Mouse (Mus musculus) MEL (cell line): ENCODE data around the gene Fam155a. TPM values are rescaled to one million over a fixed set of nuclear protein-coding genes. Genes with fewer than 3 reads are reported as not detected.

Experiments
- DNase-seq: peaks from one replicate; pipeline ENCODE4 v3.0.0; 2011; ENCODE audit warnings: low read depth, low spot score
- H3K27ac ChIP-seq: 2 replicates; pipeline ENCODE4 v1.5.1; 2012; ENCODE audit warnings: low read depth, mild to moderate bottlenecking, control low read depth, low read length, moderate library complexity; ENCODE audit not compliant: control insufficient read depth
- H3K27me3 ChIP-seq, 2 experiments: fragments of 150-350 bp in 1 of 2; sonication (generic) in 1 of 2; 2 replicates each; pipeline ENCODE4 v1.6.1; 2012; ENCODE audit warnings: low read length in 2 of 2, mild to moderate bottlenecking in 2 of 2, improper control_type of control experiment in 1 of 2, moderate library complexity in 1 of 2; ENCODE audit not compliant: insufficient read depth in 2 of 2, control insufficient read depth in 1 of 2
- H3K36me3 ChIP-seq, 2 experiments: 2 replicates each; pipeline ENCODE4 v1.6.1; 2012 to 2014; ENCODE audit warnings: low read length in 2 of 2, improper control_type of control experiment in 1 of 2, inconsistent platforms in 1 of 2, mild to moderate bottlenecking in 1 of 2; ENCODE audit not compliant: insufficient read depth in 2 of 2, control insufficient read depth in 1 of 2
- H3K4me1 ChIP-seq, 2 experiments: fragments of 150-350 bp in 1 of 2; sonication (generic) in 1 of 2; 2 replicates each; pipeline ENCODE4 v1.6.1; 2012; ENCODE audit warnings: low read length in 2 of 2, improper control_type of control experiment in 1 of 2, mild to moderate bottlenecking in 1 of 2; ENCODE audit not compliant: insufficient read depth in 2 of 2, control insufficient read depth in 1 of 2
- H3K4me3 ChIP-seq, 2 experiments: fragments of 150-350 bp in 1 of 2; sonication (generic) in 1 of 2; 2 replicates each; pipeline ENCODE4 v1.5.1; 2012; ENCODE audit warnings: low read depth in 2 of 2, low read length in 2 of 2, mild to moderate bottlenecking in 2 of 2, moderate library complexity in 2 of 2, control low read depth in 1 of 2, improper control_type of control experiment in 1 of 2; ENCODE audit not compliant: control insufficient read depth in 1 of 2, insufficient read depth in 1 of 2
- H3K79me2 ChIP-seq: 2 replicates; pipeline ENCODE4 v1.6.1; 2012; ENCODE audit warnings: mild to moderate bottlenecking, low read length, moderate library complexity; ENCODE audit not compliant: control insufficient read depth, poor library complexity, insufficient read depth
- H3K9ac ChIP-seq: 2 replicates; pipeline ENCODE4 v1.6.1; 2012; ENCODE audit warnings: low read depth, mild to moderate bottlenecking, control low read depth, low read length, moderate library complexity; ENCODE audit not compliant: control insufficient read depth, poor library complexity, severe bottlenecking
- H3K9me3 ChIP-seq: fragments of 150-350 bp; sonication (generic); replicated peaks from 2 replicates; pipeline ENCODE4 v1.6.1; 2012; ENCODE audit warnings: mild to moderate bottlenecking, low read length, improper control_type of control experiment, moderate library complexity; ENCODE audit not compliant: insufficient read depth
- CHD1 ChIP-seq: IDR thresholded peaks from 2 replicates; pipeline ENCODE4 v1.6.1; 2012; ENCODE audit warnings: low read depth, mild to moderate bottlenecking, inconsistent platforms, low read length, improper control_type of control experiment
- CHD2 ChIP-seq: IDR thresholded peaks from 2 replicates; pipeline ENCODE4 v1.6.1; 2011; ENCODE audit warnings: low read length, improper control_type of control experiment
- CTCF ChIP-seq, 3 experiments: IDR thresholded peaks in 2 of 3; conservative IDR thresholded peaks in 1 of 3; 2 replicates each; pipeline ENCODE4 v1.5.1; 2011 to 2012; ENCODE audit warnings: low read length in 3 of 3, low read depth in 2 of 3, mild to moderate bottlenecking in 2 of 3, improper control_type of control experiment in 1 of 3, inconsistent platforms in 1 of 3, mixed read lengths in 1 of 3, moderate library complexity in 1 of 3; ENCODE audit not compliant: control insufficient read depth in 1 of 3, insufficient read depth in 1 of 3, poor library complexity in 1 of 3, severe bottlenecking in 1 of 3
- E2F4 ChIP-seq: IDR thresholded peaks from 2 replicates; pipeline ENCODE4 v1.6.1; 2011; ENCODE audit warnings: low read depth, low read length, improper control_type of control experiment, borderline replicate concordance
- ELF1 ChIP-seq: IDR thresholded peaks from 2 replicates; pipeline ENCODE4 v1.6.1; 2014; ENCODE audit warnings: low read depth, mild to moderate bottlenecking, inconsistent platforms, low read length, improper control_type of control experiment, moderate library complexity
- EP300 ChIP-seq, 2 experiments: IDR thresholded peaks; 2 replicates each; pipeline ENCODE4 v1.6.1; 2011; ENCODE audit warnings: improper control_type of control experiment in 2 of 2, low read length in 2 of 2, low read depth in 1 of 2, mild to moderate bottlenecking in 1 of 2
- ETS1 ChIP-seq: IDR thresholded peaks from 2 replicates; pipeline ENCODE4 v1.6.1; 2012; ENCODE audit warnings: low read depth, mild to moderate bottlenecking, inconsistent platforms, low read length, improper control_type of control experiment, moderate library complexity
- GATA1 ChIP-seq: IDR thresholded peaks from 2 replicates; pipeline ENCODE4 v1.6.1; 2011; ENCODE audit warnings: low read depth, low read length, improper control_type of control experiment
- HCFC1 ChIP-seq: IDR thresholded peaks from 2 replicates; pipeline ENCODE4 v1.6.1; 2012; ENCODE audit warnings: low read depth, mild to moderate bottlenecking, inconsistent platforms, low read length, improper control_type of control experiment, moderate library complexity
- JUND ChIP-seq: IDR thresholded peaks from 2 replicates; pipeline ENCODE4 v1.6.1; 2011; ENCODE audit warnings: low read depth, mild to moderate bottlenecking, improper control_type of control experiment, low read length
- MAFK ChIP-seq: IDR thresholded peaks from 2 replicates; pipeline ENCODE4 v1.6.1; 2011; ENCODE audit warnings: low read depth, mild to moderate bottlenecking, low read length, improper control_type of control experiment, borderline replicate concordance
- MEF2A ChIP-seq: IDR thresholded peaks from 2 replicates; pipeline ENCODE4 v1.6.1; 2014; ENCODE audit warnings: low read depth, mild to moderate bottlenecking, inconsistent platforms, low read length, improper control_type of control experiment; ENCODE audit not compliant: poor library complexity, insufficient replicate concordance, severe bottlenecking; ENCODE audit errors: extremely low read depth
- NRF1 ChIP-seq: IDR thresholded peaks from 2 replicates; pipeline ENCODE4 v1.6.1; 2014; ENCODE audit warnings: low read depth, mild to moderate bottlenecking, inconsistent platforms, low read length, improper control_type of control experiment, moderate library complexity; ENCODE audit not compliant: poor library complexity, insufficient read depth, severe bottlenecking
- POLR2AphosphoS2 ChIP-seq: IDR thresholded peaks from 2 replicates; pipeline ENCODE4 v1.6.1; 2011; ENCODE audit warnings: low read length, improper control_type of control experiment
- RCOR1 ChIP-seq: IDR thresholded peaks from 2 replicates; pipeline ENCODE4 v1.6.1; 2012; ENCODE audit warnings: low read depth, mild to moderate bottlenecking, inconsistent platforms, low read length, improper control_type of control experiment
- SMC3 ChIP-seq: IDR thresholded peaks from 2 replicates; pipeline ENCODE4 v1.6.1; 2011; ENCODE audit warnings: low read depth, low read length, improper control_type of control experiment
- TAL1 ChIP-seq: IDR thresholded peaks from 2 replicates; pipeline ENCODE4 v1.6.1; 2012; ENCODE audit warnings: mild to moderate bottlenecking, inconsistent platforms, low read length, moderate library complexity, mixed read lengths
- TCF12 ChIP-seq: IDR thresholded peaks from 2 replicates; pipeline ENCODE4 v1.6.1; 2014; ENCODE audit warnings: low read depth, mild to moderate bottlenecking, inconsistent platforms, low read length, improper control_type of control experiment, moderate library complexity
- USF1 ChIP-seq: IDR thresholded peaks from 2 replicates; pipeline ENCODE4 v1.6.1; 2014; ENCODE audit warnings: low read depth, mild to moderate bottlenecking, inconsistent platforms, low read length, improper control_type of control experiment, moderate library complexity
- ZC3H11A ChIP-seq: IDR thresholded peaks from 2 replicates; pipeline ENCODE4 v1.6.1; 2012; ENCODE audit warnings: low read depth, mild to moderate bottlenecking, inconsistent platforms, low read length, improper control_type of control experiment
- ZKSCAN1 ChIP-seq: IDR thresholded peaks from 2 replicates; pipeline ENCODE4 v1.6.1; 2012; ENCODE audit warnings: low read depth, mild to moderate bottlenecking, inconsistent platforms, low read length, improper control_type of control experiment, moderate library complexity
- polyA plus RNA-seq, 2 experiments: library from polyadenylated mRNA; stranded (reverse) in 1 of 2; unstranded in 1 of 2; fragments of >175 nt in 1 of 2; fragments of >200 nt in 1 of 2; gene quantifications; 2 replicates each; pipeline versions ENCODE4 v1.2.1 to v1.2.4; 2012; ENCODE audit warnings: low replicate concordance in 2 of 2, low read depth in 1 of 2; ENCODE audit not compliant: insufficient read length in 2 of 2, insufficient read depth in 1 of 2, missing spikeins in 1 of 2
- total RNA-seq: library from RNA; depleted of rRNA; stranded (reverse); fragments of 300-350 nt; gene quantifications from 2 replicates; pipeline ENCODE4 v1.2.3, GENCODE M21; 2012

Fam155a gene
- total and polyA plus RNA-seq, 3 experiments, result not detected

GRCm38 (mm10) chr8:9252991-9253390 is 518.0 kb downstream of the Fam155a start:
- no peaks in the 10 kb centered on the region for H3K4me1 ChIP-seq
- H3K27ac ChIP-seq, result no peak overlapping the region
- no peaks in the 10 kb centered on the region for H3K36me3 ChIP-seq
- no peak overlapping the region for H3K4me3 ChIP-seq
- no peaks in the 10 kb centered on the region for H3K79me2 ChIP-seq
- no peaks in the 10 kb centered on the region for H3K27me3 ChIP-seq
- TF ChIP-seq ZKSCAN1 (no peak), RCOR1 (no peak), TAL1 (no peak), JUND (no peak), MAFK (no peak), USF1 (no peak), ELF1 (no peak), NRF1 (no peak), ETS1 (no peak), POLR2AphosphoS2 (no peak), ZC3H11A (no peak), E2F4 (no peak)
- no peak overlapping the region for H3K9ac ChIP-seq
- DNase-seq, result no peak
- H3K9me3 ChIP-seq, result no peaks in the 10 kb centered on the region

DNA sequence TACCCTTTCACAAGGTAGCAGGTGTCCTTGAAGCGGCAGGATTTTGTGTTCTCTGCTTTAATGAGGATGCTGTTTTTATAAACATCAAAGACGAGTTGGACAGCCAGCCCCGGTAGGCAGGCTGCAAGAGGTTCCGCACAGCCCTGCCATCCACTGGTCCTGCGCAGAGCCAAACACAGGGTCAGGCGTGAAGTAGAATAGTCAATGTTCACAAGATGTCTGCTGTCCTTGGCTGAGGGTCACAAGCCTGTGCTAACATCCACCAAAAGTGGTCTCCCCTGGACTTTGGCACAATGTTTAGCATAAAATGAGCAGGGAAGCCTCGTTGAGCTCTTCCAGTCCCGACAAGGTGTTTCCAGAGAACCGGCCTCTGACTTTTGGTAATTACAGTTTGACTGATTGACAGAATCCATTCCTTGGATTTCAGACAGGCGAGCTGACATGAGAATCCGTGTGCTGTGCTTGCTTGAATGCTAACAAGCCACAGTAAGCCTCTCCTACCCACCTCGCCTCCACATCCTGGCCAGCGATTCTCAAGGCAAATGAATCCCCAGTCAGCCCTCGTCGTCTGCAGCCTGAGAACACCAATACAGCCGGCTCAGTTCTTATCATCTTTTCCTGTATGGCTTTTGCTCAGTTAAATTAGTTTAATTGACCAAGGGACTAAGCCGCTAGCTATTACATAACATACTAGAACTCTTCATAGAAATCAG is 522.7 kb downstream of the Fam155a start:
- no peak for DNase-seq
- Histone ChIP-seq H3K4me3 (no peak overlapping the region), H3K9me3 (no peaks in the 10 kb centered on the region)

More for the DNA sequence above, 522.7 kb downstream of the Fam155a start:
- Histone ChIP-seq H3K36me3 (no peaks in the 10 kb centered on the region), H3K9ac (no peak overlapping the region), H3K27me3 (no peaks in the 10 kb centered on the region), H3K79me2 (no peaks in the 10 kb centered on the region), H3K4me1 (no peaks in the 10 kb centered on the region), H3K27ac (no peak overlapping the region)
- TF ChIP-seq CHD2, result no peak
- TF ChIP-seq CHD1, result no peak
- TF ChIP-seq GATA1, result no peak
- TF ChIP-seq TAL1, result no peak
- TF ChIP-seq TCF12, result no peak
- TF ChIP-seq CTCF (IDR thresholded peaks at IDR 0.05 in 2 of 3, conservative IDR thresholded peaks at IDR 0.05 in 1 of 3; ENCODE audit: control insufficient read depth in 1 of 3, insufficient read depth in 1 of 3, low read depth in 2 of 3, low read length in 3 of 3, poor library complexity in 1 of 3, severe bottlenecking in 1 of 3), result no peak
- TF ChIP-seq MEF2A, result no peak
- TF ChIP-seq MAFK, result no peak
- no peak for TF ChIP-seq ZKSCAN1
- no peak for TF ChIP-seq USF1
- no peak for TF ChIP-seq EP300 (IDR thresholded peaks at IDR 0.05; ENCODE audit: low read depth in 1 of 2, low read length in 2 of 2)
- no peak for TF ChIP-seq HCFC1
- no peak for TF ChIP-seq SMC3
- TF ChIP-seq JUND, result no peak
- TF ChIP-seq ELF1, result no peak
- TF ChIP-seq, all 39 proteins: peak for 0
